Mouse (Mus musculus): ENCODE results near the gene Men1. TPM values are rescaled to one million over a fixed set of nuclear protein-coding genes. Genes with fewer than 3 reads are reported as not detected.
A peak's percentile ranks its signal among the peaks of the same experiment; 100 is the strongest.

The Men1 gene
- total RNA-seq, 2 experiments from 2014 or later, result 23.6 to 24.5 TPM

DNA sequence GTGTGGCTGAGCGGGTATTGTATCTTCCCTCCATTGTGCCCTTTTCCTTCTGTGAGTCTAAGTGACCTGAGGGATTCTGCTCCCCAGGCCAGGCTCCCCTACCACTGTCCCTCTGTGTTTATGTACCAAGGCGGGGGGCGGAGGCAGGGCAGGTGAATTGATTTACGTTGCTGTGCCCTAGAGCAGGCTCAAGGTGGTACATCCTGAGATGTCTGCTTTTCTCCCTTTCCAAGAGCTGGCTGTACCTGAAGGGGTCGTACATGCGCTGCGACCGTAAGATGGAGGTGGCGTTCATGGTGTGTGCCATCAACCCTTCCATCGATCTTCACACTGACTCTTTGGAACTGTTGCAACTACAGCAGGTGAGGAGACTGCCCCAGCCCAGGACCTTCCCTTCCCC, 2.1 kb downstream of the Men1 start:
- no peak for DNase-seq (ENCODE audit: low spot score in 2 of 2)

DNA sequence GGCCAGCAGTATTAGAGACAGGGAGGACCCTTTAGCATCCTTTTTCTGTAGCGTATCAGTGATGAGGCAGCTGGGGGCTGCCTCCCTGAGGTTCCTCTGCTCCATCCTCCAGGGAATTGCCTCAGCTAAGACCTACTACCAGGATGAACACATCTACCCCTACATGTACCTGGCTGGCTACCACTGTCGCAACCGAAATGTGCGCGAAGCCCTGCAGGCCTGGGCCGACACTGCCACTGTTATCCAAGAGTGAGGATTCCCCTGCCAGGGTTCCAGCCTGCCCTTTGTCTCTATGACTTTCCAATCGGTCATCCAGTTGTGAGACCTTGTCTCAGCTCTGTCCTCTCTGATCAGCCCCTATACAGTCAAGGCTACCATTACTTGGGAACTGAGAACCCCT, 3.4 kb downstream of the Men1 start:
- DNase-seq (ENCODE audit: low spot score in 2 of 2), result no peak

GRCm38 (mm10) chr19:6338716-6339115, 3.9 kb downstream of the Men1 start:
- no peak for DNase-seq (ENCODE audit: low spot score in 2 of 2)

- DNase-seq (ENCODE audit: low spot score in 2 of 2), result no peak
Observed at GRCm38 (mm10) chr19:6339191-6339590, 4.4 kb downstream of the Men1 start.

DNA sequence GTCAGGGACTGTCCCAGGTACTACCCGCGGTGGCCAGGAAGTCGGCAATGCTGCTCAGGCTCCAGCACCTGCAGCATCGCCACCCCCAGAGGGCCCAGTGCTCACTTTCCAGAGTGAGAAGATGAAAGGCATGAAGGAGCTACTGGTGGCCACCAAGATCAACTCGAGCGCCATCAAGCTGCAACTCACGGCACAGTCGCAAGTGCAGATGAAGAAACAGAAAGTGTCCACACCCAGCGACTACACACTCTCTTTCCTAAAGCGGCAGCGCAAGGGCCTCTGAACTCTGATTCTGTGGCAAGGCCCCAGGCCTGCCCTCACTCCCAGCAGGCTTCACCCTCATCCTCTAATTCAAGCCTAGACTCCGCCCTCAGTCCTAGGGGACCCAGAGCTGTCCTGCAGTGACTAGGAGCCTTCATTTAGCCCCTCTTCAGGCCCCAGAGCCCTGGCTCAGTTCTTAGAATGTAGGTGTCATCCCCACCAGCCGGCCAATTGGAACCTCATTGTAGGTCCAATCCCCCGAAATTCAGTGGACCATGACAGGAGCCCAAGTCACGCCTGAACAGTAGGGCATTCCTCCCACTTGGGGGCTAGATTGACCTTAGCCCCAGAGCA, 5.2 kb downstream of the Men1 start:
- no peak for DNase-seq (ENCODE audit: low spot score in 2 of 2)

DNA sequence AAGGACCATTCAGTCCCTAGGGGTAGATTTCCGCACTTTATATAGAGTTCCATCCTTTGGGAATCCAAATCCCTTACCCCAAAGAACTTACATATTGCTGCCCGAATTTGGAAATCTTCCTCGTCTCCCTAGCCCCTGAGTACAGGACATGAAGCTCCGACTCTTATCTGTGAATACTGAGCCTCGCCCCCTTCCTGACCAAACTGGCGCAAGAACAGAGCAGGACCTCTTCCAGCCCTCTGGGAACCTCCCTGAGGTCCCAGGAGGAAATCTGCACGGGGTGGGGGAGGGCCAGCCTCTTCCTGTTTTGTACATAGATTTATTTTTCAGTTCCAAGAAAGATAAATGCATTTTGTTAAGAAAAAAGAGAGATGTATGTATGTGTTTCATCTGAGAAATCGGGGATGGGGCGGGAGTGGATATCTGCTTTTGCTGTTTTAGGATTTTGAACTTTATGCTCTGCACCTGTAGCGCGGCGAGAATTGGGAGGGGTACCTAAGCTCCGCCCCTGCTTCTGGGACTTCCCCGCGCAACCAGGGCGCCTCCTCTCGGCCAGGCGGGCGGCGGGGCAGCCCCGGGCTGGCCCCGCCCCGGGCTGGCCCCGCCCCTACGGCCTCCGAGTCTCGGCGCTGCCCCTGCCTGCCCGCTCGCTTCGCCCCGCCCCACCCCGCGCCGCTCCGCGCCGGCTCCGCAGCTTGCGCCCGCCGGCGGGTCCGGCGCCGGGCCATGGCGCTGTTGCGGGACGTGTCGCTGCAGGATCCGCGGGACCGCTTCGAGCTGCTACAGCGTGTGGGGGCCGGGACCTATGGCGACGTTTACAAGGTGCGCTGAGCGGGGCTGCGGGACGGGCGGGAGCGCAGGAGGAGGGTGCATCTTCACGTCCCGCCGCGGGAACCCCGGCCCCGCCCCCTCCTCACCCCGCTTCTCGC, 6.0 kb downstream of the Men1 start, which contains the start of gene Map4k2:
Gene Map4k2 (plus strand): TSS at position 612 of the 929 bp plus-strand sequence.
- peak; percentile 56 to 85 for DNase-seq (ENCODE audit: low spot score in 2 of 2)

DNA sequence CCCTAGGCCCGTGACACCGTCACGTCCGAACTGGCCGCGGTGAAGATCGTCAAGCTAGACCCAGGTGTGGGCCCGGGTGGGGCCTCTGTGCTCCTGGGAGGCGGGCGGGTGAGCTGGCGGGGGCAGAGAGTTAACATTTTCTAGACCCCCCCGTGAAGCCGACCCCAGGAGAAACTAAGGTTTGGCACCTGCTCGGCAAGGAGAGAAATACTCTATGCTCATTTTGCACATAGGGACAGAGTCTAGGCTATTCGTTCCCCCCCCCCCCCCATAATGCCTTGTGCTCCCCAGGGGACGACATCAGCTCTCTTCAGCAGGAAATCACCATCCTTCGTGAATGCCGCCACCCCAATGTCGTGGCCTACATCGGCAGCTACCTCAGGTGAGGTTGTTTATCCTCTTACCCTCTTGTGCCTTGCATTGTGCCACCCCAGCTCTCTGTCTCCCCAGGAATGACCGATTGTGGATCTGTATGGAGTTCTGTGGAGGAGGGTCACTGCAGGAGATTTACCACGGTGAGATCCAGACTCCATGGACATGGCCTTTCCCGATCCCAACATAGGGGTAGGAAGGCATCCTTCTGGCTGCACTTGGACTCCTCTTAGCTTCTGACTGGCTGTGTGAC, 6.8 kb downstream of the Men1 start:
- no peak for DNase-seq (ENCODE audit: low spot score in 2 of 2)

DNA sequence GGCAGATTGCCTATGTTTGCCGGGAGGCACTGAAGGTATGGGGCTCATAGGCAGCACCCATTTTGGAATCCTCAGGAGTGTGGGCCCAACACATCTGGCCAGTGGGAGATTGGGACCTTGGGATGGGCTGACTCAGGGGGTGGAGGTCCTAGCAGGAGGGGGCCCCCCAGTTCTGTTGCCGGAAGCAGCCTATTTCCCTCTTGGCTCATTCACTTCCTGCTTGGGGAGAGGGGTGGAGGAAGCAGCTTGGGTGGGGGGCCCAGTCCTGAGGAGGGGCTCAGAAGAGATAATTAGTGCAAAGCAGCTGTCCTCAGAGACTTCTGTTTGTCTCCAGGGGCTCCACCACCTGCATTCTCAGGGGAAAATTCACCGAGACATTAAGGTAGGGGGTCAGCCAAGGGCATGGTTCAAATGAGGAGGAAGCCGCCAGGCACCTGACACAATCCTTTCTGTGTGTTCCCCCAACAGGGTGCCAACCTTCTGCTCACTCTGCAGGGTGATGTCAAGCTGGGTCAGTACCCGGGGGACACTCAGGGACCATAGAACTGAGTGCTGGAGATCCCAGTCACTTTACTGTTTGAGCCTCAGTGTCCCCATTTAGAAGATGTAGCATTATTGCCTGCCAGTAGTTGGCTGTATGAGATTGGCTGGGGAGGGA, 7.6 kb downstream of the Men1 start:
- peak in 1 of 2 experiments; percentile 8 for DNase-seq (ENCODE audit: low spot score in 2 of 2)

GRCm38 (mm10) chr19:6343066-6343925, 8.5 kb downstream of the Men1 start:
- peak in 1 of 2 experiments; percentile 7 for DNase-seq (ENCODE audit: low spot score in 2 of 2)

- DNase-seq (ENCODE audit: low spot score in 2 of 2), result peak in 1 of 2 experiments; percentile 9
Observed at GRCm38 (mm10) chr19:6343996-6344395, 9.2 kb downstream of the Men1 start.

- DNase-seq (ENCODE audit: low spot score in 2 of 2), result no peak
Observed at GRCm38 (mm10) chr19:6346023-6346422, 11.2 kb downstream of the Men1 start.

GRCm38 (mm10) chr19:6346661-6347060, 11.9 kb downstream of the Men1 start:
- DNase-seq (ENCODE audit: low spot score in 2 of 2), result no peak

DNA sequence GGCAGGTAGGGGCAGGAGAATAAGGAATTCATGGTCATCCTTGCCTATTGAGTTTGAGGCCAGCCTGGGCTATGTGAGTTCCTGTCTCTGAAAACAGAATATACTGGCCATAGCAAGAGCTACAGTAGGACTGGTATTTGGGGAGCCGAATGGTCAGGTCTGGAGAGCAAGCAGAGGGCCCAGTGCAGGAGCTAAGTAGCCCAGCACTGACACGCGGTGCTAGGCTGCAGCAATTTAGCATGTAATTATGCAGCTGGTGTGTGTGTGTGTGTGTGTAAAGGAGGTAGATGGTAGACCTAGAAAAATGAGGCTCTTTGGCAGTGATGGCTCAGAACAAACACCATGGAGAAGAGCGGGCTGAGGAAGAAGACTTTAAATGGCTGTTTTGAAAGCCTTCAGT, 12.8 kb downstream of the Men1 start:
- no peak for DNase-seq (ENCODE audit: low spot score in 2 of 2)

GRCm38 (mm10) chr19:6348717-6349116, 13.9 kb downstream of the Men1 start:
- no peak for DNase-seq (ENCODE audit: low spot score in 2 of 2)

GRCm38 (mm10) chr19:6349215-6349983, 14.6 kb downstream of the Men1 start:
- DNase-seq (ENCODE audit: low spot score in 2 of 2), result no peak

DNA sequence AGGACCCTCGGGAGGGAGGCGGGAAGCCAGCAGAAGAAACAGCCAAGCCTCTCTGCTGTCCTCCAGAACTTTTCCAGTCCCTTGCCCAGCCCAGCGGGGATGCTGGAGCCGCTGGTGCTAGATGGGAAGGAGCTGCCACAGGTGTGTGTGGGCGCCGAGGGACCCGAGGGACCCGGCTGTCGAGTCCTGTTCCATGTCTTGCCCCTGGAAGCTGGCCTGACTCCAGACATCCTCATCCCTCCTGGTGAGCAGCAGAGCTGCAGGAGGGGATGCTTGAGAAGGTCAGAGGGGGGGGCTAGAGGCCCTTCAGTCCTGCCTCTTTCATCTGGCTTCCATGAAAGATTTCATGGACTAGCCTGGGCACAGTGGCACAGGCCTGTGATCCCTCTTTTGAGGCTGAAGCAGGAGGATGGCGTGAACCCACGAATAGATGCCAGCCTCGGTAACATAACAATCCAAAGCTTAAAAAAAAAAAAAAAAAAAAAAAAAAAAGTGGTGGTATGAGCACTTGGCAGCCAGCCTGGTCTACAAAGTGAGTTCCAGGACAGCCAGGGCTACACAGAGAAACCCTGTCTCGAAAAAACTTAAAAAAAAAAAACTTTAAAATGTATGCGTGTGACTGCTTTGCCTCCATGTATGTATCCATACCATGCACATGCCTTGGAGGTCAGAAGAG, 16.8 kb downstream of the Men1 start:
- no peak for DNase-seq (ENCODE audit: low spot score in 2 of 2)

DNA sequence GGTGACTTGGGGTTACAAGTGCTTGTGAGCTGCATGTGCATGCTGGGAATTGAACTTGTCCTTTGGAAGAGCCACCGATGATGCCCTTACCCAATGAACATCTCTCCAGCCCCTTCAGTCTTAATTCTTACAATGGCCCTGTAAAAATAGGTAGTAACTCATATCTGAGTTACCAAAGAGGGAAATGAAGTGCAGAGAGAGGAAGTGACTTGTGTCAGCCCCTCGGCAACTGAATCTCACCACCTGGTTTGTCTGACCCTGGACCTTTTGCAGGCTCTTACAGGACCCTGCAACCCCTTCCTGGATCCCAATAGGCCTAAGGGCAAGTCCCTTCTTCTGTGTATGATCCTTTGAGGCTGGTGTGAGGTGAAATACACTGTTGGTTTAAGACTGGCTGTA, 17.3 kb downstream of the Men1 start:
- no peak for DNase-seq (ENCODE audit: low spot score in 2 of 2)

DNA sequence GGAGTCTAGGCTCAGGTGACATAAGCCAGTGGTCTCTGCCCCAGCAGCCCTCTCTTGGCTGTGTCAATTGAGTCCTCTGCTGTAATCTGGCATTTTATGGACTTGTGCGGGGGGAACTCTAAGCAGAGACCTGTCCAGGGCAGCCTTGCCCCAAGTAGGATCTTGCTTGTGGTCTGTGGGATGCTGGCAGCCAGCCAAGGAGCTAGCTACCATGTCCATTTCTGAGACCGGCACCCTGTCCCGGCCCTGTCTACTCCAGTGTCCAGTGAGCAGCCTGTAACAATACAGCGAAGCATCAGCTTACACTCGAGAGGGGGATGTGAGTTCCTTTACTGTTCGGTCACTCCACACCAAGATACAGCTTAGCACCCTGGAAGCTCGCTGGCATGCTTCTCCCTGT, 19.3 kb downstream of the Men1 start:
- DNase-seq (ENCODE audit: low spot score in 2 of 2), result no peak

DNA sequence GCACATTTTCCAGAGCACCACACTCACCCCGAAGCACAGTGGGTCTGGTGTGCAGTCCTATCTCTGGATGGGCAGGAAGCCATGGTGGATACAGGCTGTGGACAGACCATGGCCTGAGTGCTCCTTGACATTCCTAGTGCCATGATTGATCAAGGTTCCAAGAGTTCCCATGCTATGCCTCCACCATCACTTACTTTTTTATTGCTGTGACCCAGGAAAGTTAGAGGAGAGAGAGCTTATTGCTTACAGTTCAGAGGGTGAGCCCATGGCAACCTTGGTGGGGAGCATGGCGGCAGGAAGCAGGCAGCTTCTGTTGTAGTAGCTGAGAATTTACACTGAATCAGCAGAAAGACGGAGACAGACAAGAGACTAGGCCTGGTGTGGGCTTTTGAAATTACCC, 26.5 kb downstream of the Men1 start:
- no peak for DNase-seq (ENCODE audit: low spot score in 2 of 2)

Measured in gastrocnemius, postnatal 4 days (tissue).